Mouse (Mus musculus) natural killer cell, adult 2 months (primary cell): ENCODE measurements around the gene Spata45.
"Not testable (repeated sequence)": the region's sequence is repeated elsewhere in the genome, so short reads cannot be mapped to it uniquely, and the experiment has no call there.

Experiments used
- DNase-seq, 2 experiments: peaks; one replicate each; pipeline ENCODE4 v3.0.0; 2022; ENCODE audit warnings: low spot score in 2 of 2

The Spata45 gene

GRCm38 (mm10) chr1:191036554-191037334, at the start of gene Spata45:
Gene Spata45 (plus strand): TSS chr1:191036639.
- DNase-seq = no peak

- DNase-seq = no peak
These were observed 46.9 kb upstream of the Spata45 start for GRCm38 (mm10) chr1:190989437-190990082.

- DNase-seq = no peak
These were observed 40.9 kb upstream of the Spata45 start for GRCm38 (mm10) chr1:190995548-190995947.

GRCm38 (mm10) chr1:190996346-190996877, 40.0 kb upstream of the Spata45 start:
- DNase-seq = no peak

- DNase-seq = no peak
These were observed 38.4 kb upstream of the Spata45 start for GRCm38 (mm10) chr1:190998027-190998426.

GRCm38 (mm10) chr1:191000686-191001085, 35.8 kb upstream of the Spata45 start:
- DNase-seq = no peak

GRCm38 (mm10) chr1:191002201-191002600, 34.2 kb upstream of the Spata45 start:
- no peak for DNase-seq

- DNase-seq = no peak
These were observed 27.7 kb upstream of the Spata45 start for GRCm38 (mm10) chr1:191008707-191009106.

- no peak for DNase-seq
These were observed 22.2 kb upstream of the Spata45 start for GRCm38 (mm10) chr1:191014271-191014670.

GRCm38 (mm10) chr1:191019803-191020202, 16.6 kb upstream of the Spata45 start:
- DNase-seq = no peak

- DNase-seq = no peak
These were observed 16.1 kb upstream of the Spata45 start for GRCm38 (mm10) chr1:191020217-191020924.

GRCm38 (mm10) chr1:191021016-191021415, 15.4 kb upstream of the Spata45 start:
- DNase-seq = no peak

- no peak for DNase-seq
These were observed 13.3 kb upstream of the Spata45 start for GRCm38 (mm10) chr1:191023140-191023539.

- not testable (repeated sequence) for DNase-seq
These were observed 12.6 kb upstream of the Spata45 start for GRCm38 (mm10) chr1:191023806-191024205.

GRCm38 (mm10) chr1:191025016-191026012, 11.1 kb upstream of the Spata45 start:
- peak in 1 of 2 experiments; percentile 1 for DNase-seq

- DNase-seq = peak; percentile 95 to 97
These were observed 10.3 kb upstream of the Spata45 start, which contains the start of gene Flvcr1 for GRCm38 (mm10) chr1:191026021-191026713. Gene Flvcr1 (minus strand): TSS chr1:191026158.

GRCm38 (mm10) chr1:191030182-191030581, 6.3 kb upstream of the Spata45 start:
- DNase-seq = no peak

- DNase-seq = not testable (repeated sequence)
These were observed 5.5 kb upstream of the Spata45 start for GRCm38 (mm10) chr1:191030922-191031425.

- no peak for DNase-seq
These were observed 790 bp upstream of the Spata45 start for GRCm38 (mm10) chr1:191035649-191036048.

GRCm38 (mm10) chr1:191037999-191038398, 1.6 kb downstream of the Spata45 start:
- DNase-seq = no peak
